Mouse (Mus musculus): ENCODE measurements at regions not wholly inside any gene's neighbourhood (a gene's known extent, or its start where the extent isn't known, plus 50 kb on each side); places are given as distances from the start of the nearest gene placed in this dataset.

DNA sequence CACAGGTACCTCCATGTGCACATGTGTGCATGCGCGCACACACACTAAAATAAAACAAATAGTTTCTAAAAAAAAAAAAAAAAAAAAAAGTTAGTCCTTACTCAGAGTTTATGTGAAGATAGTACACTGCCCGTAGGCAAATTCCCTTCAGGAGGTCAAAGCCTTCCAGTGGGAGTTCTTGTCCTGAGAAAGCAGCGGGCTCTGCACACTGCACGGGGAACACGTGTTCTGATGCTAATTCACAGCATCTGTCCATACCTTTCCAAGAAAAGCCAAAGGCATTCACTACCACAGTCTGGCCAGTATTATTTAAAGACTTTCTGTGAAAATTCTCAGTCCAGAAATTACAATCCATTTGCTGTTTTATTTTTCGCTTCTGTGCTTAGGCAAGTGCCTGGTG, 183.1 kb downstream of the Tmx1 start:
- WGBS = 84% methylated on average over 7 of the region's 7 CpGs
- H3K36me3 ChIP-seq = no peaks in the 10 kb centered on the region
- H3K9ac ChIP-seq = no peak overlapping the region
- H3K27me3 ChIP-seq (replicated peaks) = no peaks in the 10 kb centered on the region
- H3K27ac ChIP-seq = no peak overlapping the region
- no peaks in the 10 kb centered on the region for H3K9me3 ChIP-seq
- no peaks in the 10 kb centered on the region for H3K4me1 ChIP-seq
- H3K4me2 ChIP-seq (replicated peaks) = no peak overlapping the region
- no peak for ATAC-seq (ENCODE audit: low FRiP score, low read depth)
- H3K4me3 ChIP-seq = no peak overlapping the region

DNA sequence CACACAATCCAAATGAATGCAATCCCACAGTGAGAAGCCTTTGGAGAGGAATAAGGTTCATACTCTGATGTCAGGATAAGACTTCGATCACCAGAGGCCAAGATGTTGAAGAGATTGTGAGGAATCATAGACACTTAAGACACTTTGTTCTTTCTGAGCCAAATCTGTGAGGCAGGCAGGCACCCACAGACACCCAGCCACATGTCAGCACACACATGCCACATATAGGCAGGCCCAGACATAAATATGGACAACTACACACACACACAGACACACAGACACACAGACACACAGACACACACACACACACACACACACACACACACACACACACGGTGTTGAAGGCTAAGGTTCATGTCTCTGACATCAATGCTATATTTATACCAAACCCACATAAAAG, 185.1 kb upstream of the Frmd6 start:
- WGBS = 97% methylated on average over 2 of the region's 2 CpGs
- Histone ChIP-seq H3K36me3 (no peaks in the 10 kb centered on the region), H3K27ac (no peak overlapping the region), H3K27me3 (replicated peaks) (no peaks in the 10 kb centered on the region), H3K4me3 (no peak overlapping the region), H3K4me1 (no peaks in the 10 kb centered on the region), H3K9ac (no peak overlapping the region), H3K4me2 (replicated peaks) (no peak overlapping the region), H3K9me3 (no peaks in the 10 kb centered on the region)
- no peak for ATAC-seq (ENCODE audit: low FRiP score, low read depth)

DNA sequence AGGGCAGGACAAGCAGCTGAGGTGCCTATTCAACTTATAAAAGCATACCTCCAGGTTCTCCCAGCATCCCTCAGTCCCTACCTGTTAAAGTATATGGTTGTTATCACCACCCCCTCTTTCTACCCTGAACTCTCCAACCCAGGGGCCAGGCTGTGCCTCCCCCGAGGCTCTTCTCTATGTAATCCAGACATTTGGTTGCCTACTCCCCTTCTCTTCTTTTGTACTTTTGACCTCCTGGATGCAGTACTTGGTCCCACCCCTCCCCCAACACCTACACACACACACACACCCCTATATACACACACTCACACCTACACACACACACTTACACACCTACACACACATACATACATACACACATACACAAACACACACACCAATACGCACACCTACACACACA, 180.4 kb upstream of the Frmd6 start:
- Histone ChIP-seq H3K4me2 (replicated peaks) (no peak overlapping the region), H3K27me3 (replicated peaks) (no peaks in the 10 kb centered on the region), H3K4me3 (no peak overlapping the region), H3K9ac (no peak overlapping the region), H3K36me3 (no peaks in the 10 kb centered on the region), H3K4me1 (no peaks in the 10 kb centered on the region), H3K27ac (no peak overlapping the region), H3K9me3 (no peaks in the 10 kb centered on the region)
- no peak for ATAC-seq (ENCODE audit: low FRiP score, low read depth)
- 89% methylated on average over 2 of the region's 2 CpGs for WGBS

DNA sequence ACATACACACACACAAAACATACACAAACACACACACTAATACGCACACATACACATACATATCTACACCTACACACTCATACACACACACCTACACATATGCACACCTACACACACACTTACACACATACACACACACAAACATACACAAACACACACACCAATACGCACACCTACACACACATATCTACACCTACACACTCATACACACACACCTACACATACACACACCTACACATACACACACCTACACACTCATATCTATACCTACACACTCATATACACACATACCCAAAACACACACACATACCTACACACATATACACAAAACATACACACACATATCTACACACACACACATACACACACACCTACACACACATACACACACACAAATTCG, 179.9 kb upstream of the Frmd6 start:
- Histone ChIP-seq H3K36me3 (no peaks in the 10 kb centered on the region), H3K9me3 (no peaks in the 10 kb centered on the region), H3K27me3 (replicated peaks) (no peaks in the 10 kb centered on the region), H3K9ac (no peak overlapping the region), H3K27ac (no peak overlapping the region), H3K4me2 (replicated peaks) (no peak overlapping the region), H3K4me3 (no peak overlapping the region), H3K4me1 (no peaks in the 10 kb centered on the region)
- 72% methylated on average over 3 of the region's 3 CpGs for WGBS
- ATAC-seq (ENCODE audit: low FRiP score, low read depth) = no peak

DNA sequence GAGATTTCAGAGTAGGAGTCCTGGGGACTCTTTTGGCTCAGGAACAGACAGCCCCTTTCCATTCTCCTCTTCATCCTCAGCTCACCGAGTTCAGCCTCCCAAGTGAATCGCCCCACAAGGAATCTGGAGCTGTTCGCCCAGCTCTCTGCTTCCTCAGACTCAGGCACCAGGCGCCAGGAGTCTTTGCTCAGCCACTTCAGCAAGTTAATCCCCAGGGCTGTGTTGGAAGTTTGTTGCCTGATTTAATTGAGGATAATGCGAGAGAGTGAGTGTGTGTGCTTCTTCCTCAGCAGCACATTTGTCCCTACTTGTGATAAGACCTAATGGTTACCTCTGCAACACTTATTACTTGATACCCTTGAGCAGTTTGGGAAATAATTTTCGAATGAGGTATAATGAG, 177.8 kb upstream of the Frmd6 start:
- ATAC-seq (ENCODE audit: low FRiP score, low read depth) = no peak
- 73% methylated on average over 6 of the region's 6 CpGs for WGBS
- H3K36me3 ChIP-seq = no peaks in the 10 kb centered on the region
- H3K9ac ChIP-seq = no peak overlapping the region
- no peak overlapping the region for H3K4me3 ChIP-seq
- no peaks in the 10 kb centered on the region for H3K4me1 ChIP-seq
- H3K9me3 ChIP-seq = no peaks in the 10 kb centered on the region
- no peak overlapping the region for H3K4me2 ChIP-seq (replicated peaks)
- no peak overlapping the region for H3K27ac ChIP-seq
- H3K27me3 ChIP-seq (replicated peaks) = no peaks in the 10 kb centered on the region

DNA sequence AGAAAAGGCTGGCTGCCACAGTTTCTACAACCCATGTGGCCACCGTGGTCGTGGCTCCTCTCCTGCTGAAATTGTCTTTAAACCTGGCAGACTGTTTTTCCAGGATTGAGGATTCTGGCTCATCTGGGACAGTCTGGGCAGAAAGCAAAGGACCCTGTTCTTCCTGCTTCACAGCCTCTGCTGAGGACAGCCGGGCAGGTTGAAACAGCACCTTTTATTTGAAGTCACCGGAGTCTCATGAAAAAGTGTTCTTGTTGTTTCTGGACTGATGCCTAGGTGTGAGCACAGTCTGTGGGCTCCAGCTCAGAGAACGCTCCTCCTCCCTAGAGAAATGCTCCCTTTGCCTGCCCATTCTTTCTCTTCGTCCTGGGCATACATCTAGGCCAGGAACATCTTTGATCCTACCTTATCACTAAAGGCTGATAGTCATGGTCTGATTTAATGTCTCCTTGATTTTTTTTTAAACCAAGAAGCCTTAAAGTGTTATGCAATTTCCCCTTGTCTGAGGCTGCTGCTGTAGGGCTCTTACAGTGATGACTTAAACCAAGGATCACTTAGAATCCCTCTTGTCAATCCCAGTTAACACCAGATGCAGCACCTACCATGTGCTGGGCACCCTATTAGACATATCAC, 177.0 kb upstream of the Frmd6 start:
- H3K4me2 ChIP-seq (replicated peaks) = no peak overlapping the region
- ATAC-seq (ENCODE audit: low FRiP score, low read depth) = no peak
- no peak overlapping the region for H3K27ac ChIP-seq
- H3K36me3 ChIP-seq = no peaks in the 10 kb centered on the region
- no peak overlapping the region for H3K4me3 ChIP-seq
- H3K9me3 ChIP-seq = no peaks in the 10 kb centered on the region
- 83% methylated on average over 6 of the region's 6 CpGs for WGBS
- H3K4me1 ChIP-seq = no peaks in the 10 kb centered on the region
- H3K9ac ChIP-seq = no peak overlapping the region
- H3K27me3 ChIP-seq (replicated peaks) = no peaks in the 10 kb centered on the region

DNA sequence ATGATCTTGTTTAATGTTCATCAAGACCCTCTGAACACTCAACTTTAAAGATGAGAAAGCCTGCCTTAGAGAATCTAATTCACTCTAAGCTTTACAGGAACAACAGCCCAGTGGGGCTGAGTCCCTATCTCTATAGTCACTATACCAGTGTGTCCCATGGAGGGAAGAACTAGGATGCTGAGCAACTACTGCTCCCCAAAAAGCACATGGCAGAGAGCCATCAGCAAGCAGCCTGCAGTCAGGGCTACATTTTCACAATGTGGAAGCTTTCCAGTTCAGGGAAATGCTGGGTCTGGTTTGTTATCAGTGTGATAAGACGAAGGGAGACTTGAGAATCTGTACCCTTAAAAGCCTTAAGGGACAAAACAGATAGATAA, 176.5 kb upstream of the Frmd6 start:
- Histone ChIP-seq H3K36me3 (no peaks in the 10 kb centered on the region), H3K4me3 (no peak overlapping the region), H3K4me1 (no peaks in the 10 kb centered on the region), H3K27ac (no peak overlapping the region), H3K27me3 (replicated peaks) (no peaks in the 10 kb centered on the region), H3K9ac (no peak overlapping the region), H3K4me2 (replicated peaks) (no peak overlapping the region), H3K9me3 (no peaks in the 10 kb centered on the region)
- ATAC-seq (ENCODE audit: low FRiP score, low read depth) = no peak
- 93% methylated on average over 1 of the region's 1 CpGs for WGBS

DNA sequence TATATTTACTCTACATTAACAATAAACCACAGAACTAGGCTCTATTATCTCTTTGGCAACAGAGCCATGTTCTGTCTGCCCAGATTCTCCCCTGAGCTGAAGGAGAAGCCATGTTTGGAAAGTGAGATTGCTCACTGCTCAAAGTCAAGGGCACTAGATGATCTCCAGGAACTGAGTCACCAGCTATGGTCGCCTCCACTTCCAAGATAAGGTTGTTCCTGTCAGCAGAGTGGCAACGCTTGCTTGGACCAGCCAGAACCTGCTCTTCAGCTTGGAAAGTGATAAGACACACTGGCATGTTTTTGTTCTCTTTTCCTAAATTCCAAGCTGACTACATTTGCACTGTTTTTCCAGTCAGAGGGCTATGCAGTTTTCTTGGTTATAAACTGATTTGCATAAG, 175.6 kb upstream of the Frmd6 start:
- Histone ChIP-seq H3K9me3 (no peaks in the 10 kb centered on the region), H3K9ac (no peak overlapping the region), H3K27me3 (replicated peaks) (no peaks in the 10 kb centered on the region), H3K4me3 (no peak overlapping the region), H3K4me1 (no peaks in the 10 kb centered on the region), H3K4me2 (replicated peaks) (no peak overlapping the region), H3K27ac (no peak overlapping the region), H3K36me3 (no peaks in the 10 kb centered on the region)
- ATAC-seq (ENCODE audit: low FRiP score, low read depth) = no peak
- 87% methylated on average over 2 of the region's 2 CpGs for WGBS

DNA sequence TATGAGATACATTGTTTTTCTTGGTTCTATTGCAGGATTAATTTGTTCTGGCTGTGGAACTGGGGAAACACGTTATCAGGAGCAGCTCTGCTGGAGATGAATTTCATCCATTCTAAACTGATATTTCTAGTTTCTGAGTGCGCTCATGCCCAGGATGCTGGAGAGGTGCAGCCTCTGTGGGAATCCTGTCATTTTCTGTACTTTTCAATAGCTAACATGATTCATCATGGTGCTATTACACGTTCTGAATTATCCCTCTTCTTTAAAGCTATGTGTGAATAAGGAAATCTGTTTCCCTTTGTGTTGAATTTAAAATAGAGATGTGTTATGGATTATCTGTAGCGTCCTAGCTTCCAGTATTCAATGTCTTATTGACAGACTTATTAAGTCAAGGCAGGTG, 174.8 kb upstream of the Frmd6 start:
- Histone ChIP-seq H3K27me3 (replicated peaks) (no peaks in the 10 kb centered on the region), H3K27ac (no peak overlapping the region), H3K4me2 (replicated peaks) (no peak overlapping the region), H3K4me1 (no peaks in the 10 kb centered on the region), H3K9me3 (no peaks in the 10 kb centered on the region), H3K9ac (no peak overlapping the region), H3K4me3 (no peak overlapping the region), H3K36me3 (no peaks in the 10 kb centered on the region)
- no peak for ATAC-seq (ENCODE audit: low FRiP score, low read depth)
- WGBS = 73% methylated on average over 4 of the region's 4 CpGs

DNA sequence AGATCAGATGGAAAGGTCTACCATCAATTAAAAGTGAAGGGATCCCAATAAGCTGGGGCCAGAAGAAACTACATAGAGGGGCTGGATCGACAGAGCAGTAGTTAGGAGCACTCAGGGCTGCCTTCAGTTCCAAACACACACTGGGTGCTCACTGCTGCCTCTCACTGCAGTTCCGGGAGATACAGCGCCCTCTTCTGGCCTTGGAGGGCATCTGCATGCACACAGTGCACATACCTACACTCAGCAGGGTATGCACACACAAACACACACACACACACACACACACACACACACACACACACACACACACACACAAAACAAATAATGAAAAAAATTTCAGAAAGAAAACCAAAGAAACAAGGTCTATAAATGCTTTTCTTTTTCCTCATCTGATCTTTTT, 172.6 kb upstream of the Frmd6 start:
- no peak overlapping the region for H3K27ac ChIP-seq
- no peaks in the 10 kb centered on the region for H3K9me3 ChIP-seq
- no peak overlapping the region for H3K9ac ChIP-seq
- H3K4me2 ChIP-seq (replicated peaks) = no peak overlapping the region
- no peak overlapping the region for H3K4me3 ChIP-seq
- H3K36me3 ChIP-seq = no peaks in the 10 kb centered on the region
- no peaks in the 10 kb centered on the region for H3K27me3 ChIP-seq (replicated peaks)
- WGBS = 83% methylated on average over 3 of the region's 3 CpGs
- ATAC-seq (ENCODE audit: low FRiP score, low read depth) = no peak
- H3K4me1 ChIP-seq = no peaks in the 10 kb centered on the region

DNA sequence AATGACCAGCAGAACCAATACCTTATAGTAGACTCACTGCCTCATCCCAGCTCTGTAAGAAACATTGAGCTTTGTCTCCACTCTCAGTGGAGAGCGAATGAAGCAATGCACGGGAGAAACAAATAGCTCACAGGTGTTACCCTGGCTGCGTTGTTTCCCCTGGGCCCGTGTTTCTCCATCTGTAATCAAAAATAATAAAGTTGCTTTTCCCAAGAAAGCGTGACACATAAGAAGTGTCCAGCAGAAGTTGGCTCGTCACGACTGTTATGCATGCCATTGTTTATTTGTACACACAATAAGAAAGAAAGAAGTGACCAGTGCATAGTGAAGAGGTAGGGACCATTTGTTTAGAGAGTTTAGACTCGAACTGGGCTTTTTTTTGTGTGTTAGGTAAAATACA, 171.3 kb upstream of the Frmd6 start:
- Histone ChIP-seq H3K27ac (no peak overlapping the region), H3K4me1 (no peaks in the 10 kb centered on the region), H3K9me3 (no peaks in the 10 kb centered on the region), H3K4me3 (no peak overlapping the region), H3K9ac (no peak overlapping the region), H3K4me2 (replicated peaks) (no peak overlapping the region), H3K27me3 (replicated peaks) (no peaks in the 10 kb centered on the region), H3K36me3 (no peaks in the 10 kb centered on the region)
- no peak for ATAC-seq (ENCODE audit: low FRiP score, low read depth)
- 87% methylated on average over 8 of the region's 8 CpGs for WGBS

DNA sequence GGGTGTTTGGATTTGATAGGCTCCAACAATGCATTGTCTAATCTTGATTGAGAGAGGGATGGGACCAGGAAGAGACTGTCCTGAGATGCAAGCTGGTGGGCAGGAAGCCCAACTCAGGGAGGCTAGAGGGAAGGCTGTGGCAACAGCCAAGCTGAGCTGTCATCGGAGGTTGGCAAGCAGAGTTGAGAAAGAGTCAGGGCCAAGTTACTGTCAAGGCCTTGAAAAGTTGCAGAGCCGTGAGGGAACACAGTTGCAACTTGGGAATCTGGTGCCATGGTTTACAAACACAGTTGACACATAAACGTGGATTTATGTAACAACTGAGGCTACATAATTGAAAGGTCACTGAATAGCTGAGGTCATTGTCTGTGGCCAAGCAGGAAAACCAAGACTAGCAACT, 170.8 kb upstream of the Frmd6 start:
- Histone ChIP-seq H3K4me3 (no peak overlapping the region), H3K9me3 (no peaks in the 10 kb centered on the region), H3K36me3 (no peaks in the 10 kb centered on the region), H3K27ac (no peak overlapping the region), H3K9ac (no peak overlapping the region), H3K27me3 (replicated peaks) (no peaks in the 10 kb centered on the region), H3K4me1 (no peaks in the 10 kb centered on the region), H3K4me2 (replicated peaks) (no peak overlapping the region)
- WGBS = 87% methylated on average over 3 of the region's 3 CpGs
- ATAC-seq (ENCODE audit: low FRiP score, low read depth) = no peak

DNA sequence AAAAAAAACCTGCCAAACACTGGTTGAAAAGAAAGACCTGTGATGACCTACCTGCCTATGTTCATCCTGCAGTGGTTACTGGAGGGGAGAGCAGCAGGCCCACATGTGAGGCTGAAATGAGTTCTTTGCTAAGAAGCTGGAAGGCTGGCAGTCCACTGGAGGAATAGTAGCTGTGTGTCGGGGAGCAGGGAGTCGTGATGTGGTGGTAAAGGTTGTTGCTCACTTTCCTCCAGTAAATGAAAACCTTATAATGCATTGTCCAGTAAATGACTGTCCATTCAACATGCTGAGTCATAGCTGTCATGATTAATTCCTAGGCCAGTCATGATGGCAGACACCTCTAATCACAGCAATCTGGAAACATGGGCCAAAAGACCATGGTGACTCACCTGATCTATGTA, 169.9 kb upstream of the Frmd6 start:
- Histone ChIP-seq H3K27me3 (replicated peaks) (no peaks in the 10 kb centered on the region), H3K4me1 (no peaks in the 10 kb centered on the region), H3K36me3 (no peaks in the 10 kb centered on the region), H3K9ac (no peak overlapping the region), H3K4me2 (replicated peaks) (no peak overlapping the region), H3K4me3 (no peak overlapping the region), H3K27ac (no peak overlapping the region), H3K9me3 (no peaks in the 10 kb centered on the region)
- ATAC-seq (ENCODE audit: low FRiP score, low read depth) = no peak
- WGBS = 93% methylated on average over 2 of the region's 2 CpGs
